24 mouse cellular contexts compared by ENCODE assay signal in genomic region chr16:94023352-94024280, GRCm38 (mm10). TPM values are rescaled to one million over a fixed set of nuclear protein-coding genes. Genes with fewer than 3 reads are reported as not detected.
DNase-seq lines count a peak whose midpoint lies in the region; ATAC-seq and TF ChIP-seq lines count a peak whose summit lies in the region.
"Had no signal": no experiment of that assay in that cellular context is flagged by ENCODE, and none has a peak within 500 bp of the region (broad histone marks: within the 10 kb centered on the region; RNA-seq: fewer than 3 reads in every experiment).

No protein-coding gene starts in this region.

- DNase-seq in limb, embryonic 10.5 days (ENCODE audit: low spot score) = no peak
- DNase-seq in A20 (ENCODE audit: low read depth, low spot score) (peak; percentile 91), liver (no peak)
- no peak for DNase-seq in frontal cortex, adult 2 months (ENCODE audit: extremely low spot score in 1 of 2, low spot score in 1 of 2)
- DNase-seq in yolk sac, embryonic 10.5 days (ENCODE audit: low spot score) = no peak
- DNase-seq: cerebellum, adult 2 months; gastrocnemius, postnatal 36 days; right cerebral cortex, adult 18-20 months; thymus, postnatal 25 days had no signal

- no peaks in the 10 kb centered on the region for H3K27me3 ChIP-seq in limb, embryonic 15.5 days
- H3K27me3 ChIP-seq in limb, embryonic 10.5 days (ENCODE audit: low read depth, poor library complexity, severe bottlenecking) = peaks cover 9% of the 10 kb centered on the region; the same call in 1 of the 2 replicates
- no peaks in the 10 kb centered on the region for H3K27me3 ChIP-seq in embryonic facial prominence, embryonic 15.5 days
- no peaks in the 10 kb centered on the region for H3K27me3 ChIP-seq in small intestine, adult 2 months (ENCODE audit: control insufficient read depth, insufficient read depth, low read length)
- H3K27me3 ChIP-seq: kidney, embryonic 15.5 days; limb, embryonic 12.5 days; neural tube, embryonic 13.5 days had no signal

- no peaks in the 10 kb centered on the region for H3K9me3 ChIP-seq in limb, embryonic 15.5 days
- H3K9me3 ChIP-seq in limb, embryonic 10.5 days (replicated peaks) = 0 out of 2 replicates have a peak, but pooled peaks cover 7% of the 10 kb centered on the region
- H3K9me3 ChIP-seq in embryonic facial prominence, embryonic 15.5 days (replicated peaks) = peaks cover 5% of the 10 kb centered on the region; the same call in 1 of the 2 replicates

- no peak overlapping the region for H3K4me2 ChIP-seq in limb, embryonic 15.5 days
- peak overlapping the region; percentile 24; the same call in 1 of the 2 replicates for H3K4me2 ChIP-seq in embryonic facial prominence, embryonic 15.5 days (replicated peaks)
- H3K4me2 ChIP-seq: hindbrain, embryonic 13.5 days; kidney, embryonic 15.5 days; limb, embryonic 12.5 days; neural tube, embryonic 13.5 days had no signal

- no peak for ATAC-seq in limb, embryonic 15.5 days (ENCODE audit: insufficient number of reproducible peaks, low FRiP score, low TSS enrichment, low read depth)
- ATAC-seq in embryonic facial prominence, embryonic 15.5 days (ENCODE audit: insufficient number of reproducible peaks, low FRiP score, low TSS enrichment, low read depth) = peak; percentile 22; the same call in 1 of the 2 replicates
- ATAC-seq: forebrain, embryonic 16.5 days; inflammation-experienced regulatory T-cells, adult 6 months had no signal

- no peak overlapping the region for H3K4me3 ChIP-seq in limb, embryonic 15.5 days
- H3K4me3 ChIP-seq in limb, embryonic 10.5 days = no peak overlapping the region
- no peak overlapping the region for H3K4me3 ChIP-seq in embryonic facial prominence, embryonic 15.5 days (replicated peaks)
- 0 out of 2 replicates have a peak overlapping the region, but pooled peaks have one; percentile 3 for H3K4me3 ChIP-seq in small intestine, adult 2 months (ENCODE audit: low read depth, low read length)
- H3K4me3 ChIP-seq: heart, embryonic 10.5 days; hindbrain, embryonic 13.5 days; kidney, embryonic 15.5 days; limb, embryonic 12.5 days; midbrain, embryonic 10.5 days; neural tube, embryonic 13.5 days had no signal

- peak overlapping the region; percentile 43; the same call in 1 of the 2 replicates for H3K27ac ChIP-seq in limb, embryonic 15.5 days
- H3K27ac ChIP-seq in limb, embryonic 10.5 days = no peak overlapping the region
- H3K27ac ChIP-seq in embryonic facial prominence, embryonic 15.5 days (replicated peaks) = peak overlapping the region; percentile 48
- H3K27ac ChIP-seq in small intestine, adult 2 months (ENCODE audit: insufficient read depth, low read depth, low read length) = no peak overlapping the region
- H3K27ac ChIP-seq: heart, embryonic 10.5 days; hindbrain, embryonic 13.5 days; kidney, embryonic 15.5 days; limb, embryonic 12.5 days; liver, embryonic 14.5 days; macrophage; midbrain, embryonic 10.5 days; neural tube, embryonic 13.5 days had no signal

- no peak overlapping the region for H3K9ac ChIP-seq in limb, embryonic 15.5 days
- no peak overlapping the region for H3K9ac ChIP-seq in embryonic facial prominence, embryonic 15.5 days
- H3K9ac ChIP-seq: hindbrain, embryonic 13.5 days; kidney, embryonic 15.5 days; limb, embryonic 12.5 days; liver, embryonic 14.5 days; neural tube, embryonic 13.5 days had no signal

- WGBS in limb, embryonic 15.5 days = 67% methylated on average over 28 of the region's 28 CpGs
- 86% methylated on average over 28 of the region's 28 CpGs for WGBS in limb, embryonic 10.5 days
- 61% methylated on average over 28 of the region's 28 CpGs for WGBS in embryonic facial prominence, embryonic 15.5 days
- WGBS in small intestine, adult 2 months = 28% methylated on average over 28 of the region's 28 CpGs

- 0 out of 2 replicates have a peak, but pooled peaks cover 6% of the 10 kb centered on the region for H3K4me1 ChIP-seq in limb, embryonic 15.5 days
- H3K4me1 ChIP-seq in limb, embryonic 10.5 days = peaks cover 13% of the 10 kb centered on the region
- peaks cover 9% of the 10 kb centered on the region for H3K4me1 ChIP-seq in embryonic facial prominence, embryonic 15.5 days
- peaks cover 8% of the 10 kb centered on the region; the same call in 1 of the 2 replicates for H3K4me1 ChIP-seq in small intestine, adult 2 months (ENCODE audit: control insufficient read depth, insufficient read depth, insufficient read length, low read length)
- H3K4me1 ChIP-seq: heart, embryonic 10.5 days; hindbrain, embryonic 13.5 days; kidney, embryonic 15.5 days; midbrain, embryonic 10.5 days; neural tube, embryonic 13.5 days had no signal

- TF ChIP-seq POLR2A in small intestine, adult 2 months (IDR thresholded peaks at IDR 0.05; ENCODE audit: low read depth, low read length) = no peak

- TF ChIP-seq CTCF in small intestine, adult 2 months (IDR thresholded peaks at IDR 0.05; ENCODE audit: extremely low read depth, insufficient read length, insufficient replicate concordance, low read depth, low read length) = no peak

- no peaks in the 10 kb centered on the region for H3K36me3 ChIP-seq in limb, embryonic 15.5 days
- H3K36me3 ChIP-seq in limb, embryonic 10.5 days = no peaks in the 10 kb centered on the region
- no peaks in the 10 kb centered on the region for H3K36me3 ChIP-seq in embryonic facial prominence, embryonic 15.5 days
- no peaks in the 10 kb centered on the region for H3K36me3 ChIP-seq in small intestine, adult 2 months (ENCODE audit: control insufficient read depth, insufficient read depth, low read length)
- H3K36me3 ChIP-seq: heart, embryonic 10.5 days; hindbrain, embryonic 13.5 days; kidney, embryonic 15.5 days; limb, embryonic 12.5 days; midbrain, embryonic 10.5 days; neural tube, embryonic 13.5 days had no signal

RNA-seq across cellular contexts. Expression of gene Cldn14, which starts 15.0 kb away (rescaled TPM):
- not detected in 2 replicates for polyA plus RNA-seq in limb, embryonic 15.5 days (2015; fragmentation: Nextera tagmentation; extraction: Ambion mirVana)
- polyA plus RNA-seq in limb, embryonic 10.5 days (2016; fragmentation: Nextera tagmentation; extraction: Ambion mirVana) = not detected in 2 replicates
- polyA plus RNA-seq in embryonic facial prominence, embryonic 15.5 days (2015; fragmentation: Nextera tagmentation; extraction: Ambion mirVana) = 0.29 and 0.59 TPM in 2 replicates
- 0.15 TPM in 1 of 2 replicates, not detected in the other for polyA plus RNA-seq in small intestine, adult 2 months (2012; rRNA removed)
- polyA plus RNA-seq in frontal cortex, adult 2 months (2012; rRNA removed) = 1.7 and 2.4 TPM in 2 replicates
- polyA plus RNA-seq: embryonic facial prominence, embryonic 11.5 days; forebrain, embryonic 16.5 days; heart, embryonic 10.5 days; heart, postnatal 0 days; hindbrain, embryonic 13.5 days; inflammation-experienced regulatory T-cells, adult 6 months; limb, embryonic 12.5 days; macrophage; midbrain, embryonic 10.5 days had no signal

Comparison
In these comparisons a context has a peak if more than half of its experiments do, and no peak if none do; other contexts are left out.
1. H3K27ac ChIP-seq: peak in limb, embryonic 15.5 days (single experiment) and embryonic facial prominence, embryonic 15.5 days (single experiment); none in limb, embryonic 10.5 days (single experiment) and small intestine, adult 2 months (single experiment).